Mouse (Mus musculus) lung, postnatal 25 days (tissue): Measurements from ENCODE around the gene Gm8922.
"Not testable (repeated sequence)": the region's sequence is repeated elsewhere in the genome, so short reads cannot be mapped to it uniquely, and the experiment has no call there.

Source experiments
- DNase-seq: peaks from one replicate; pipeline ENCODE4 v3.0.0; 2022; ENCODE audit warnings: low spot score

Gm8922 gene

DNA sequence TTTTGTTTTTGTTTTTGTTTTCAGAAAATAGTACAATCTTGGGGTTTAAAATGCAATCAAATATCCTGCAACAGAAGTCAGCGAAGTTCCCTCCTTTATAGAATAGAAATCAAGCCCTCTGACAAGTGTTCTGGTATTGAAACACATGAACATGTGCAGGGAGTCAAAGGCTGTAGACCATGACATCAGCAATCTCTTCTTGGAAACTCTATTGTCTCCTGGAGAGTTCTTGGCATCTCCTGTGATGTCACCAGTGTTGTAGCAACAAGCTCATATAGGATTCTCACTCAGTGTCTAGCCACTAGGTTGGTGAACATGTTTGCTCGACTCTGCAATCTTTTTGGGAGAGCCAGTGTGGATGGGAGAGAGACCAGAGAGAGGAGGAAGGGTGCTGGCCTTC is at the start of gene Gm8922:
Gene Gm8922, plus strand, starts transcription at position 301 of the 400 bp plus-strand sequence.
- DNase-seq: not testable (repeated sequence)
